Comparison of ENCODE assay signal across 20 mouse cellular contexts in genomic region chr5:111887281-111887680, GRCm38 (mm10).
"Had no signal": no experiment of that assay in that cellular context is flagged by ENCODE, and none has a peak within 500 bp of the region (broad histone marks: within the 10 kb centered on the region; RNA-seq: fewer than 3 reads in every experiment).

No protein-coding gene starts in this region.

- H3K9me3 ChIP-seq: limb, embryonic 12.5 days; limb, embryonic 15.5 days; megakaryocyte, embryonic 14.5 days; midbrain, embryonic 10.5 days; midbrain, embryonic 13.5 days; neural tube, embryonic 12.5 days; neural tube, embryonic 15.5 days; stomach, embryonic 15.5 days had no signal

- DNase-seq: kidney, postnatal 25 days; left cerebral cortex, postnatal 4 days; liver, postnatal 0 days; lung, embryonic 14.5 days; right cerebral cortex, postnatal 25 days; spleen, adult 18-20 months; thymus, postnatal 36 days had no signal

- H3K4me3 ChIP-seq: layer of hippocampus, adult 2 months; limb, embryonic 12.5 days; limb, embryonic 15.5 days; megakaryocyte, embryonic 14.5 days; midbrain, embryonic 10.5 days; midbrain, embryonic 13.5 days; neural tube, embryonic 12.5 days; neural tube, embryonic 15.5 days; stomach, embryonic 15.5 days had no signal

- H3K4me1 ChIP-seq: megakaryocyte, embryonic 14.5 days had no signal

- H3K27me3 ChIP-seq: stomach, embryonic 15.5 days had no signal

- H3K9ac ChIP-seq: limb, embryonic 12.5 days; limb, embryonic 15.5 days; liver, embryonic 14.5 days; liver, postnatal 0 days; lung, embryonic 14.5 days; midbrain, embryonic 13.5 days; neural tube, embryonic 12.5 days; neural tube, embryonic 15.5 days; stomach, embryonic 15.5 days had no signal

- H3K27ac ChIP-seq: kidney, postnatal 0 days; layer of hippocampus, adult 2 months; limb, embryonic 12.5 days; limb, embryonic 15.5 days; liver, embryonic 14.5 days; midbrain, embryonic 13.5 days; neural tube, embryonic 12.5 days; neural tube, embryonic 15.5 days; stomach, embryonic 15.5 days had no signal

- ATAC-seq: liver, postnatal 0 days; lung, postnatal 0 days; midbrain, embryonic 13.5 days had no signal

- H3K36me3 ChIP-seq: limb, embryonic 12.5 days; limb, embryonic 15.5 days; midbrain, embryonic 10.5 days; midbrain, embryonic 13.5 days; neural tube, embryonic 12.5 days; neural tube, embryonic 15.5 days; stomach, embryonic 15.5 days had no signal

- H3K4me2 ChIP-seq: limb, embryonic 12.5 days; limb, embryonic 15.5 days; liver, embryonic 11.5 days; lung, embryonic 14.5 days; midbrain, embryonic 13.5 days; neural tube, embryonic 12.5 days; neural tube, embryonic 15.5 days; stomach, embryonic 15.5 days had no signal
